9 mouse cellular contexts compared by ENCODE assay signal in the genomic region with DNA sequence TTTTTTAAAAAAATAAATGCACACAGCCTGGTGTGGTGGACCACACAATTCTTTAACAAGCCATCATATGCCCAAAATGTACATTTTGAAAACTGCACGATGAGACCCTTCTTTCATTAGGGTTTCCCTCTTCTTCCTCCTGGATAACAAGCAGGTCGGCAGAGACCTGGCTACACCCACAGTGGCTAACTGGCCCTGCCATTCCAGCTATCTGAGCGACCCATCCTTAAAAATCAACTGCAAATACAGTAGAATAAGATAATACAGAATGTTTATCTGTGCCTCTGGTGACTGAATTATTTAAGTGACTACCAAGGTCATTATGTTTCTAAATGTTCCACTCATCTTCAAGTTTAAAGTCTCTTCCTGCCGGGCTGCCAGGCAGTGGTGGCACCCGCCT. TPM values are rescaled to one million over a fixed set of nuclear protein-coding genes. Genes with fewer than 3 reads are reported as not detected.
DNase-seq lines count a peak whose midpoint lies in the region; ATAC-seq and TF ChIP-seq lines count a peak whose summit lies in the region.
"Had no signal": no experiment of that assay in that cellular context is flagged by ENCODE, and none has a peak within 500 bp of the region (broad histone marks: within the 10 kb centered on the region; RNA-seq: fewer than 3 reads in every experiment).

No protein-coding gene starts in this region.

- peak overlapping the region; percentile 77 for H3K4me3 ChIP-seq in heart, embryonic 11.5 days (ENCODE audit: low read depth, low read length)
- peak overlapping the region; percentile 46 for H3K4me3 ChIP-seq in ES-Bruce4 (ENCODE audit: low read depth, low read length)
- peak overlapping the region; percentile 89 for H3K4me3 ChIP-seq in hindbrain, embryonic 12.5 days
- peak overlapping the region; percentile 88 for H3K4me3 ChIP-seq in liver, postnatal 0 days (ENCODE audit: low read depth, low read length)

- H3K27me3 ChIP-seq in heart, embryonic 11.5 days (ENCODE audit: control insufficient read depth, insufficient read depth, low read length), result no peaks in the 10 kb centered on the region
- no peaks in the 10 kb centered on the region for H3K27me3 ChIP-seq in ES-Bruce4 (ENCODE audit: control insufficient read depth, insufficient read depth, low read length, poor library complexity, severe bottlenecking)
- H3K27me3 ChIP-seq in hindbrain, embryonic 12.5 days, result no peaks in the 10 kb centered on the region
- H3K27me3 ChIP-seq in liver, postnatal 0 days (ENCODE audit: insufficient read depth, low read length), result no peaks in the 10 kb centered on the region

- H3K4me1 ChIP-seq in heart, embryonic 11.5 days (ENCODE audit: control insufficient read depth, insufficient read depth, low read length), result peaks cover 29% of the 10 kb centered on the region
- peaks cover 6% of the 10 kb centered on the region for H3K4me1 ChIP-seq in ES-Bruce4 (ENCODE audit: control insufficient read depth, insufficient read depth, low read length)
- peaks cover 30% of the 10 kb centered on the region for H3K4me1 ChIP-seq in hindbrain, embryonic 12.5 days
- H3K4me1 ChIP-seq in liver, postnatal 0 days (ENCODE audit: insufficient read depth), result peaks cover 33% of the 10 kb centered on the region

- no peak overlapping the region for H3K27ac ChIP-seq in heart, embryonic 11.5 days (ENCODE audit: low read depth, low read length)
- H3K27ac ChIP-seq in ES-Bruce4 (ENCODE audit: insufficient read depth, low read length), result no peak overlapping the region
- H3K27ac ChIP-seq in hindbrain, embryonic 12.5 days, result no peak overlapping the region
- no peak overlapping the region for H3K27ac ChIP-seq in liver, postnatal 0 days (ENCODE audit: low read depth)

- H3K9ac ChIP-seq in heart, embryonic 11.5 days (ENCODE audit: low read depth, low read length), result no peak overlapping the region
- H3K9ac ChIP-seq in ES-Bruce4 (ENCODE audit: low read depth, poor library complexity, severe bottlenecking), result peak overlapping the region; percentile 99
- peak overlapping the region; percentile 95; the same call in 1 of the 2 replicates for H3K9ac ChIP-seq in hindbrain, embryonic 12.5 days
- peak overlapping the region; percentile 66 for H3K9ac ChIP-seq in liver, postnatal 0 days (replicated peaks)

- H3K36me3 ChIP-seq in heart, embryonic 11.5 days (ENCODE audit: control insufficient read depth, insufficient read depth, low read length), result no peaks in the 10 kb centered on the region
- H3K36me3 ChIP-seq in ES-Bruce4 (ENCODE audit: control insufficient read depth, insufficient read depth, low read length, poor library complexity, severe bottlenecking), result no peaks in the 10 kb centered on the region
- H3K36me3 ChIP-seq in hindbrain, embryonic 12.5 days, result no peaks in the 10 kb centered on the region; the same call in 1 of the 2 replicates
- H3K36me3 ChIP-seq in liver, postnatal 0 days (replicated peaks; ENCODE audit: insufficient read depth, low read length), result no peaks in the 10 kb centered on the region

- peak overlapping the region; percentile 78 for H3K4me2 ChIP-seq in heart, embryonic 11.5 days
- peak overlapping the region; percentile 73 for H3K4me2 ChIP-seq in hindbrain, embryonic 12.5 days (replicated peaks)
- peak overlapping the region; percentile 100 for H3K4me2 ChIP-seq in liver, postnatal 0 days (ENCODE audit: low read depth, low read length)

- TF ChIP-seq POLR2A in ES-Bruce4 (IDR thresholded peaks at IDR 0.05; ENCODE audit: insufficient read depth, low read length), result no peak

- ATAC-seq in heart, embryonic 11.5 days (replicated peaks; ENCODE audit: insufficient number of reproducible peaks, low FRiP score, low TSS enrichment), result no peak
- no peak for ATAC-seq in hindbrain, embryonic 12.5 days (ENCODE audit: low FRiP score)
- no peak for ATAC-seq in liver, postnatal 0 days

- DNase-seq in heart, adult 9 months (ENCODE audit: low spot score in 2 of 2), result no peak
- no peak for DNase-seq in liver, postnatal 0 days
- DNase-seq in layer of hippocampus, adult 8-10 months (ENCODE audit: low spot score in 2 of 2), result no peak
- DNase-seq in thymus, postnatal 4 days, result no peak
- no peak for DNase-seq in layer of hippocampus, adult 9-10 months (ENCODE audit: low spot score)
- DNase-seq: gastrocnemius, adult 2 months had no signal

- no peak for TF ChIP-seq EP300 in ES-Bruce4 (IDR thresholded peaks at IDR 0.05; ENCODE audit: insufficient read depth, low read depth, low read length)
- TF ChIP-seq EP300 in liver, postnatal 0 days (IDR thresholded peaks at IDR 0.05; ENCODE audit: low read depth), result no peak

- no peak for TF ChIP-seq CTCF in ES-Bruce4 (IDR thresholded peaks at IDR 0.05; ENCODE audit: low read depth, low read length)
- TF ChIP-seq CTCF in liver, postnatal 0 days (IDR thresholded peaks at IDR 0.05; ENCODE audit: low read depth), result no peak

- 45% methylated on average over 5 of the region's 5 CpGs for WGBS in heart, embryonic 11.5 days (ENCODE audit: insufficient replicate concordance)
- WGBS in hindbrain, embryonic 12.5 days, result 51% methylated on average over 5 of the region's 5 CpGs
- WGBS in liver, postnatal 0 days (ENCODE audit: insufficient replicate concordance), result 29% methylated on average over 5 of the region's 5 CpGs

- no peaks in the 10 kb centered on the region for H3K9me3 ChIP-seq in heart, embryonic 11.5 days (replicated peaks; ENCODE audit: control insufficient read depth, low read length)
- H3K9me3 ChIP-seq in ES-Bruce4 (replicated peaks; ENCODE audit: control insufficient read depth, insufficient read depth, low read length, poor library complexity, severe bottlenecking), result no peaks in the 10 kb centered on the region
- no peaks in the 10 kb centered on the region for H3K9me3 ChIP-seq in hindbrain, embryonic 12.5 days (replicated peaks)
- no peaks in the 10 kb centered on the region for H3K9me3 ChIP-seq in liver, postnatal 0 days (ENCODE audit: low read length)

RNA-seq across cellular contexts. Expression of gene Uck2, which starts 2.4 kb away (rescaled TPM):
- 66.6 and 71.2 TPM in 2 replicates for polyA plus RNA-seq in heart, embryonic 11.5 days (2014; fragmentation: Nextera tagmentation; extraction: Ambion mirVana)
- 255 and 287 TPM in 2 replicates for polyA plus RNA-seq in ES-Bruce4 (2011; ENCODE audit: insufficient read depth, insufficient read length, low read depth, missing spikeins)
- 98.6 and 112 TPM in 2 replicates for polyA plus RNA-seq in hindbrain, embryonic 12.5 days (2016; fragmentation: Nextera tagmentation; extraction: Ambion mirVana)
- 18.6 and 20.9 TPM in 2 replicates for polyA plus RNA-seq in liver, postnatal 0 days (2015; fragmentation: Nextera tagmentation; extraction: Ambion mirVana)
- 10 to 100 TPM; 34.8 to 37.7 (median 36.7) TPM for total RNA-seq in layer of hippocampus, adult 8-10 months (2022)

RNA-seq across cellular contexts. Expression of gene Tmco1, which starts 25.4 kb away (rescaled TPM):
- polyA plus RNA-seq in heart, embryonic 11.5 days (2014; fragmentation: Nextera tagmentation; extraction: Ambion mirVana), result 96.1 and 98.9 TPM in 2 replicates
- polyA plus RNA-seq in ES-Bruce4 (2011; ENCODE audit: insufficient read depth, insufficient read length, low read depth, missing spikeins), result 43.7 and 46.1 TPM in 2 replicates
- polyA plus RNA-seq in hindbrain, embryonic 12.5 days (2016; fragmentation: Nextera tagmentation; extraction: Ambion mirVana), result 75.1 and 76.4 TPM in 2 replicates
- polyA plus RNA-seq in liver, postnatal 0 days (2015; fragmentation: Nextera tagmentation; extraction: Ambion mirVana), result 54.6 and 57.6 TPM in 2 replicates
- total RNA-seq in layer of hippocampus, adult 8-10 months (2022), result 10 to 100 TPM; 44.8 to 62.1 (median 51.2) TPM
